Mouse (Mus musculus): ENCODE data around the gene Hist1h2bg.

DNA sequence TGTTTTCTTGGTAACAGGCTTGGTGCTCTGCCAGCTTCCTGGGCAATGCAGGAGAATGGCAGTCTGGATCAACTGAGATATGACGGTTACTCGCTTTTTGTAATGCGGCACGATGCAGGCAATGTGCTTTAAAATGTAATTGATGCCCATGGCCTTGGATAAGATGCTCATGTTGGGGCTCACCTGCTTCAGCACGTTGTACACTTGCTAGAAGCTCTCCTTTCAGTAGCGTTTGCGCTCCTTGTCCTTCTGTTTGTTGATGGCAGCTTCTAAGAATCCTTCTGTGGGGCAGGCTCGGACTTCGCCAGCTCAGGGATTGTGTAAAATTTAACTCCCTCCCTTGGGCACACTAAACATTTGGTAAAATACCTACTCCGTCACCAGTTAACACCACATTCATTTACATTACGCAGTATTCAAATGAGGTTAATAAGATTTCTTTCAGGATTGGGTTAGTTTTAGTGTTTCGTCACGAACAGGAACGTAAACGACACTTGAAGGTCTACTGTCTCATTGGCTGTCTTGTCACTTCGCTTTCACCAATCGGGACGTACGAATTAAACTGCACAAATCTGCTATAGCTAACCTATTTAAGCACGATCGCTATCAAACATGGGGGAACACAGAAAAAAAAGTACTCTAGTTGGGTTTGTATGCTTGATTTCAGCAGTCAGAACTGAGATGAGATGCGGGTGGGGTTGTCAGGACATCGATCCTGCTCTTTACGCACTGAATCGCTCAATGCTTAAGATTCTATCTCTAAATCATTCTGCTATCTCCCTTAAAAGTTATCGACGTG lies 49.7 kb downstream of the Hist1h2bg start, which contains the start of gene Hist1h2be:
- TF ChIP-seq CTCF (IDR thresholded peaks at IDR 0.05; ENCODE audit: low read depth, low read length) (no peak), POLR2A (IDR thresholded peaks at IDR 0.05; ENCODE audit: borderline replicate concordance, low read depth, low read length) (no peak)
